Mouse (Mus musculus) embryonic facial prominence, embryonic 14.5 days (tissue): ENCODE measurements around the gene Emc3. TPM values are rescaled to one million over a fixed set of nuclear protein-coding genes. Genes with fewer than 3 reads are reported as not detected.

Experiments
- ATAC-seq: fragments of 200-750 bp; cut with Nextera tagmentation; 2 replicates; pipeline ENCODE4 v1.8.0; 2017; ENCODE audit warnings: low read depth, moderate number of reproducible peaks, moderate TSS enrichment
- DNase-seq: peaks from one replicate; pipeline ENCODE4 v3.0.0-alpha.2; 2015; ENCODE audit warnings: low spot score
- H3K27ac ChIP-seq: fragments of 300-500 bp; sonication (generic); replicated peaks from 2 replicates; pipeline ENCODE4 v1.5.1; 2014; ENCODE audit warnings: low read depth, mild to moderate bottlenecking, low read length, moderate library complexity
- H3K27me3 ChIP-seq: fragments of 300-500 bp; sonication (generic); replicated peaks from 2 replicates; pipeline ENCODE4 v1.6.1; 2014; ENCODE audit warnings: low read length; ENCODE audit not compliant: control insufficient read depth, insufficient read depth
- H3K36me3 ChIP-seq: fragments of 300-500 bp; sonication (generic); 2 replicates; pipeline ENCODE4 v1.6.1; 2014; ENCODE audit warnings: low read length, mixed read lengths; ENCODE audit not compliant: control insufficient read depth, insufficient read depth
- H3K4me1 ChIP-seq: fragments of 300-500 bp; sonication (generic); 2 replicates; pipeline ENCODE4 v1.6.1; 2014; ENCODE audit warnings: antibody characterized with exemption, low read length; ENCODE audit not compliant: control insufficient read depth, insufficient read depth
- H3K4me2 ChIP-seq: fragments of 300-500 bp; sonication (generic); 2 replicates; pipeline ENCODE4 v1.6.1; 2014; ENCODE audit warnings: low read depth, mild to moderate bottlenecking, low read length, moderate library complexity, mixed read lengths
- H3K4me3 ChIP-seq: fragments of 300-500 bp; sonication (generic); 2 replicates; pipeline ENCODE4 v1.5.1; 2014; ENCODE audit warnings: low read depth, mild to moderate bottlenecking, low read length
- H3K9ac ChIP-seq: fragments of 300-500 bp; sonication (generic); 2 replicates; pipeline ENCODE4 v1.6.1; 2014; ENCODE audit warnings: low read depth, mild to moderate bottlenecking, low read length, moderate library complexity, mixed read lengths
- H3K9me3 ChIP-seq: fragments of 300-500 bp; sonication (generic); 2 replicates; pipeline ENCODE4 v1.6.1; 2016; ENCODE audit warnings: low read length; ENCODE audit not compliant: control insufficient read depth
- WGBS: fragments of 180-500 bp; shearing (Covaris S2); extraction: QIAGEN DNeasy Blood & Tissue Kit; methylation state at CpG from one replicate; pipeline ENCODE4 v1.1.7; 2014; 5-methylcytosine and 5-hydroxymethylcytosine counted together
- polyA plus RNA-seq: library from polyadenylated mRNA; unstranded; fragments of >200 nt; fragmentation: Nextera tagmentation; extraction: Ambion mirVana; gene quantifications from 2 replicates; pipeline ENCODE4 v1.2.1, GENCODE M21; 2014

Gene Emc3
- polyA plus RNA-seq: 96.7 and 103 TPM in 2 replicates

GRCm38 (mm10) chr6:113530932-113531839, at the start of gene Emc3, which contains the start of gene Fancd2:
Gene Emc3, minus strand, starts transcription at chr6:113531652.
Gene Fancd2, plus strand, starts transcription at chr6:113531682.
- H3K4me1 ChIP-seq: peaks cover 10% of the 10 kb centered on the region; the same call in 1 of the 2 replicates
- 1% methylated on average over 35 of the region's 47 CpGs for WGBS

GRCm38 (mm10) chr6:113579306-113579705, 47.9 kb upstream of the Emc3 start:
- 0 out of 2 replicates have a peak, but pooled peaks cover 12% of the 10 kb centered on the region for H3K36me3 ChIP-seq
- no peak overlapping the region for H3K4me2 ChIP-seq
- H3K27ac ChIP-seq: no peak overlapping the region
- no peak for ATAC-seq
- DNase-seq: no peak
- H3K4me3 ChIP-seq: no peak overlapping the region
- H3K9me3 ChIP-seq: no peaks in the 10 kb centered on the region
- WGBS: 94% methylated on average over 3 of the region's 3 CpGs
- no peaks in the 10 kb centered on the region for H3K27me3 ChIP-seq
- no peaks in the 10 kb centered on the region for H3K4me1 ChIP-seq
- H3K9ac ChIP-seq: no peak overlapping the region

More at GRCm38 (mm10) chr6:113530932-113531839, at the start of gene Emc3, which contains the start of gene Fancd2:
- peak within 1 kb of the TSS; percentile 86 for H3K4me3 ChIP-seq
- H3K9me3 ChIP-seq: no peaks in the 10 kb centered on the region
- ATAC-seq (peak; percentile 92), DNase-seq (peak; percentile 90)
- H3K4me2 ChIP-seq: peak within 1 kb of the TSS; percentile 80
- peak within 1 kb of the TSS; percentile 86 for H3K9ac ChIP-seq
- H3K27me3 ChIP-seq: no peaks in the 10 kb centered on the region
- H3K36me3 ChIP-seq: peaks cover 3% of the 10 kb centered on the region; the same call in 1 of the 2 replicates
- peak within 1 kb of the TSS; percentile 79 for H3K27ac ChIP-seq

- WGBS: 98% methylated on average over 6 of the region's 6 CpGs
- H3K36me3 ChIP-seq: 0 out of 2 replicates have a peak, but pooled peaks cover 3% of the 10 kb centered on the region
These were observed 44.6 kb upstream of the Emc3 start for GRCm38 (mm10) chr6:113576044-113576443.

GRCm38 (mm10) chr6:113564557-113564956, 33.1 kb upstream of the Emc3 start:
- Histone ChIP-seq H3K4me3 (no peak overlapping the region), H3K27me3 (no peaks in the 10 kb centered on the region), H3K36me3 (peaks cover 12% of the 10 kb centered on the region; the same call in 1 of the 2 replicates), H3K4me2 (no peak overlapping the region), H3K9me3 (no peaks in the 10 kb centered on the region), H3K4me1 (no peaks in the 10 kb centered on the region), H3K27ac (no peak overlapping the region), H3K9ac (no peak overlapping the region)
- ATAC-seq (no peak), DNase-seq (peak; percentile 7)
- 69% methylated on average over 1 of the region's 1 CpGs for WGBS

More at GRCm38 (mm10) chr6:113576044-113576443, 44.6 kb upstream of the Emc3 start:
- Histone ChIP-seq H3K27ac (no peak overlapping the region), H3K9ac (no peak overlapping the region), H3K4me2 (no peak overlapping the region), H3K9me3 (no peaks in the 10 kb centered on the region), H3K4me1 (no peaks in the 10 kb centered on the region), H3K27me3 (no peaks in the 10 kb centered on the region), H3K4me3 (no peak overlapping the region)
- DNase-seq: no peak
- ATAC-seq: no peak

- 84% methylated on average over 6 of the region's 6 CpGs for WGBS
- no peaks in the 10 kb centered on the region for H3K4me1 ChIP-seq
- no peaks in the 10 kb centered on the region for H3K27me3 ChIP-seq
- H3K4me2 ChIP-seq: no peak overlapping the region
- DNase-seq (no peak), ATAC-seq (no peak)
- no peaks in the 10 kb centered on the region for H3K9me3 ChIP-seq
- no peak overlapping the region for H3K9ac ChIP-seq
- no peak overlapping the region for H3K27ac ChIP-seq
- no peak overlapping the region for H3K4me3 ChIP-seq
- peaks cover 17% of the 10 kb centered on the region; the same call in 1 of the 2 replicates for H3K36me3 ChIP-seq
These were observed 28.3 kb upstream of the Emc3 start for GRCm38 (mm10) chr6:113559736-113560135.

- 91% methylated on average over 8 of the region's 12 CpGs for whole genome bisulfite sequencing
These were observed 12.5 kb upstream of the Emc3 start for GRCm38 (mm10) chr6:113543906-113544481.

GRCm38 (mm10) chr6:113541610-113542009, 10.2 kb upstream of the Emc3 start:
- Histone ChIP-seq H3K9me3 (no peaks in the 10 kb centered on the region), H3K4me3 (no peak overlapping the region), H3K4me1 (no peaks in the 10 kb centered on the region), H3K9ac (no peak overlapping the region), H3K4me2 (no peak overlapping the region), H3K27ac (no peak overlapping the region), H3K36me3 (peaks cover 3% of the 10 kb centered on the region; the same call in 1 of the 2 replicates), H3K27me3 (no peaks in the 10 kb centered on the region)
- ATAC-seq (no peak), DNase-seq (no peak)
- 87% methylated on average over 6 of the region's 6 CpGs for WGBS

More at GRCm38 (mm10) chr6:113543906-113544481, 12.5 kb upstream of the Emc3 start:
- Histone ChIP-seq H3K9me3 (no peaks in the 10 kb centered on the region), H3K9ac (no peak overlapping the region), H3K4me2 (no peak overlapping the region), H3K36me3 (no peaks in the 10 kb centered on the region), H3K4me3 (no peak overlapping the region), H3K4me1 (no peaks in the 10 kb centered on the region), H3K27ac (no peak overlapping the region), H3K27me3 (no peaks in the 10 kb centered on the region)
- no peak for ATAC-seq
- DNase-seq: no peak

GRCm38 (mm10) chr6:113534886-113535285, 3.4 kb upstream of the Emc3 start:
- Histone ChIP-seq H3K9ac (no peak overlapping the region), H3K36me3 (peaks cover 7% of the 10 kb centered on the region; the same call in 1 of the 2 replicates), H3K27me3 (no peaks in the 10 kb centered on the region), H3K4me3 (no peak overlapping the region), H3K27ac (no peak overlapping the region), H3K4me1 (peaks cover 8% of the 10 kb centered on the region; the same call in 1 of the 2 replicates), H3K9me3 (no peaks in the 10 kb centered on the region), H3K4me2 (no peak overlapping the region)
- 86% methylated on average over 7 of the region's 7 CpGs for WGBS
- DNase-seq (no peak), ATAC-seq (no peak)
